Mouse (Mus musculus) ES-E14 (cell line): Measurements from ENCODE around the gene Hmgb1. TPM values are rescaled to one million over a fixed set of nuclear protein-coding genes. Genes with fewer than 3 reads are reported as not detected.

Experiments used
- DNase-seq: peaks from one replicate; pipeline ENCODE4 v3.0.0-alpha.2; 2013; ENCODE audit warnings: low read depth, low spot score
- H3K27ac ChIP-seq: 2 replicates; pipeline ENCODE4 v1.5.1; 2012; ENCODE audit warnings: low read depth, mild to moderate bottlenecking, low read length, moderate library complexity, mixed read lengths; ENCODE audit not compliant: poor library complexity, insufficient read depth, severe bottlenecking
- H3K36me3 ChIP-seq: 2 replicates; pipeline ENCODE4 v1.6.1; 2012; ENCODE audit warnings: mild to moderate bottlenecking, low read length, moderate library complexity, mixed read lengths; ENCODE audit not compliant: control insufficient read depth, poor library complexity, insufficient read depth, severe bottlenecking
- H3K4me1 ChIP-seq, 2 experiments: fragments of 150-350 bp in 1 of 2; sonication (generic) in 1 of 2; 2 replicates each; pipeline ENCODE4 v1.6.1; 2012; ENCODE audit warnings: low read length in 2 of 2, mild to moderate bottlenecking in 1 of 2, mixed read lengths in 1 of 2; ENCODE audit not compliant: control insufficient read depth in 2 of 2, insufficient read depth in 2 of 2, poor library complexity in 1 of 2
- H3K4me3 ChIP-seq, 2 experiments: fragments of 150-350 bp in 1 of 2; sonication (generic) in 1 of 2; 2 replicates each; pipeline ENCODE4 v1.5.1; 2012; ENCODE audit warnings: low read length in 2 of 2, low read depth in 1 of 2, mild to moderate bottlenecking in 1 of 2, mixed read lengths in 1 of 2; ENCODE audit not compliant: insufficient read depth in 1 of 2, poor library complexity in 1 of 2, severe bottlenecking in 1 of 2
- H3K9ac ChIP-seq: 2 replicates; pipeline ENCODE4 v1.6.1; 2012; ENCODE audit warnings: low read depth, mild to moderate bottlenecking, low read length, mixed read lengths; ENCODE audit not compliant: poor library complexity, insufficient read depth, severe bottlenecking
- H3K9me3 ChIP-seq: fragments of 150-350 bp; sonication (generic); 2 replicates; pipeline ENCODE4 v1.6.1; 2012; ENCODE audit warnings: low read depth, mild to moderate bottlenecking, low read length; ENCODE audit not compliant: control insufficient read depth, insufficient read depth
- CHD2 ChIP-seq: IDR thresholded peaks from 2 replicates; pipeline ENCODE4 v1.6.1; 2014; ENCODE audit warnings: mild to moderate bottlenecking, low read depth, low read length, inconsistent platforms
- HCFC1 ChIP-seq: IDR thresholded peaks from 2 replicates; pipeline ENCODE4 v1.6.1; 2012; ENCODE audit warnings: low read length, inconsistent platforms, borderline replicate concordance; ENCODE audit not compliant: insufficient read depth
- MAFK ChIP-seq: IDR thresholded peaks from 2 replicates; pipeline ENCODE4 v1.6.1; 2014; ENCODE audit warnings: mild to moderate bottlenecking, low read depth, low read length, inconsistent platforms; ENCODE audit not compliant: insufficient read depth
- ZC3H11A ChIP-seq: IDR thresholded peaks from 2 replicates; pipeline ENCODE4 v1.6.1; 2012; ENCODE audit warnings: low read depth, mild to moderate bottlenecking, inconsistent platforms, low read length, borderline replicate concordance
- ZNF384 ChIP-seq: IDR thresholded peaks from 2 replicates; pipeline ENCODE4 v1.6.1; 2012; ENCODE audit warnings: low read depth, low read length, inconsistent platforms
- in situ Hi-C, 2 experiments: fragments of 600-800 bp; cut with MboI; formaldehyde crosslinking; loops; one replicate each; pipeline ENCODE4 v1.15.1; 2025; ENCODE audit warnings: low sequenced_read_pairs in 2 of 2, inconsistent platforms in 1 of 2; ENCODE audit not compliant: unreplicated experiment in 2 of 2
- total RNA-seq: library from RNA; depleted of rRNA; stranded (reverse); fragments of 300-350 nt; gene quantifications from 2 replicates; pipeline ENCODE4 v1.2.3, GENCODE M21; 2012

Hmgb1 gene
- total RNA-seq, 1 experiment = 350 TPM

GRCm38 (mm10) chr5:149224666-149225065 lies 40.4 kb upstream of the Hmgb1 start:
- H3K4me1 ChIP-seq = peaks cover 0 to 2% of the 10 kb centered on the region in 2 experiments; a peak in 1 of 4 replicates
- H3K9me3 ChIP-seq = peaks cover 7% of the 10 kb centered on the region; the same call in 1 of the 2 replicates
- H3K36me3 ChIP-seq = peaks cover 2% of the 10 kb centered on the region; the same call in 1 of the 2 replicates
- TF ChIP-seq HCFC1 (no peak), ZNF384 (no peak), ZC3H11A (no peak), MAFK (no peak), CHD2 (no peak)
- no peak for DNase-seq
- no peak overlapping the region for H3K4me3 ChIP-seq
- in situ Hi-C loops = no loop called here
- no peak overlapping the region for H3K27ac ChIP-seq
- H3K9ac ChIP-seq = no peak overlapping the region

DNA sequence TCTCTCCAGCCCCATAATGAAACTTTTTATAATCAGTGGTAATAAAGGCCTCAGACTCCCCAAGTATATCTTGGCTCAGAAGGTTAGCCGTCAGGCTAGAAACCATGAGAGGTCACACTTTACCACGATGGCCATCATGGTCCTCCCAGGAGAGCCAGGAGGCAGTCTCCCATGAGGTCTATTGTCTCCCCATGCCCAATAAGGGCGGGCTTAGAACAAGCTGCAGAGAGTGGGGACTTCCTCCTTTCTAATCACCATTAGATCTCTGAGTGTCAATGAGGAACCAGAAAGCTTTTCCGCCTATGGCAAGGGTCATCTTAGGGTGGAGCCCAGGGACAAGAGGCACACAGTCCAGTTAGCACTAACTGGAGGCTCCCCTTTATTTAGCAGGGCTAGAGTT lies 37.1 kb upstream of the Hmgb1 start:
- no peak for TF ChIP-seq CHD2
- no peak for TF ChIP-seq MAFK
- no peak for TF ChIP-seq ZNF384
- no peak for TF ChIP-seq HCFC1
- no peak for TF ChIP-seq ZC3H11A

GRCm38 (mm10) chr5:149219493-149219892 lies 35.2 kb upstream of the Hmgb1 start:
- no peak for DNase-seq
- in situ Hi-C loops = no loop called here
- H3K36me3 ChIP-seq = peaks cover 22% of the 10 kb centered on the region

More for the DNA sequence above, 37.1 kb upstream of the Hmgb1 start:
- H3K9ac ChIP-seq = no peak overlapping the region
- H3K36me3 ChIP-seq = peaks cover 6% of the 10 kb centered on the region; the same call in 1 of the 2 replicates
- H3K4me3 ChIP-seq = no peak overlapping the region
- H3K27ac ChIP-seq = no peak overlapping the region
- H3K4me1 ChIP-seq = no peaks in the 10 kb centered on the region
- in situ Hi-C loops = no loop called here
- H3K9me3 ChIP-seq = peaks cover 17% of the 10 kb centered on the region
- no peak for DNase-seq

DNA sequence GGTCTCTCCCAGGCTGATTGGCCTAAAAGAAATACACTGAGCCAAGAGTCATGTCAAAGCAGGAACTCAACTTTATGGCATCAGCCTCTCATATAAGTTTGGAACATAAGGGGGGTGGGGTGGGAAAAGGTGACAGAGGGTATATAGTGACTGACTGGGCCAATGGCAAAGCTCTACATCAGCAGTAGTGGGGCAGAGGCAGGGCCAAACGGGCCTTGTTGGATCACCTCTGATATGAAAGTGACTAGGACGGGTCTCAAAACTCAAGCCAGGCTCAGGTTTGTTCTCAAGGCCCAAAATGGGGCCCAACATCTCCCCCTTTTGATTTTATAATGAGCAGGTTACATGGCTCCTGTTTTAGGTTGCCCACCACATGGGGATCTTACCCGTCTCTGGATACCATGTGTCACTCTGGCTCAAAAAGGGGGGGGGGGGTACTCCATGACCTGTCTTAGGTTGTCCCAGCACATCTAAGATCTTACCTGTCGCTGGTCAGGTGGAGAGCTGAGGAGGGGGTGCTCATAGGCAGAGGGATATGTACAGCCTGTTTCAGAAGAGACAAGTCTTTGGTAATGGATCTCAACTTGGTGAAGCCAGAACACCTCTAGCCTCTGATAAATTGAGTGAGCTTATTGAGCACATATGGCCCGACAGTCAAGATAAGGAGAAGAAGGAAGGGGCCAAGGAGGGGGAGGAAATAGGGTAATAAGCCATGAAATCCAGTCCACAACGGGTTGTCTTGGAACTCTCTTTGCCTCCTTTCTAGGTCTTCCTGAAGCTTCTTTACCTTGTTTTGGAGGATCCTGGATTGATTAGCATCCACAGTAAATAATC lies 33.5 kb upstream of the Hmgb1 start:
- no peak overlapping the region for H3K9ac ChIP-seq
- H3K4me3 ChIP-seq = no peak overlapping the region
- TF ChIP-seq ZC3H11A (no peak), MAFK (no peak), ZNF384 (no peak), HCFC1 (no peak), CHD2 (no peak)
- H3K36me3 ChIP-seq = peaks cover 37% of the 10 kb centered on the region
- DNase-seq = no peak
- peaks cover 17% of the 10 kb centered on the region for H3K9me3 ChIP-seq
- H3K27ac ChIP-seq = no peak overlapping the region
- no peaks in the 10 kb centered on the region for H3K4me1 ChIP-seq
- in situ Hi-C loops = no loop called here

More at GRCm38 (mm10) chr5:149219493-149219892, 35.2 kb upstream of the Hmgb1 start:
- TF ChIP-seq MAFK = no peak
- no peak for TF ChIP-seq ZNF384
- TF ChIP-seq ZC3H11A = no peak
- TF ChIP-seq HCFC1 = no peak
- no peak for TF ChIP-seq CHD2
- no peak overlapping the region for H3K27ac ChIP-seq
- no peak overlapping the region for H3K9ac ChIP-seq
- H3K9me3 ChIP-seq = peaks cover 17% of the 10 kb centered on the region
- H3K4me1 ChIP-seq = no peaks in the 10 kb centered on the region
- no peak overlapping the region for H3K4me3 ChIP-seq

DNA sequence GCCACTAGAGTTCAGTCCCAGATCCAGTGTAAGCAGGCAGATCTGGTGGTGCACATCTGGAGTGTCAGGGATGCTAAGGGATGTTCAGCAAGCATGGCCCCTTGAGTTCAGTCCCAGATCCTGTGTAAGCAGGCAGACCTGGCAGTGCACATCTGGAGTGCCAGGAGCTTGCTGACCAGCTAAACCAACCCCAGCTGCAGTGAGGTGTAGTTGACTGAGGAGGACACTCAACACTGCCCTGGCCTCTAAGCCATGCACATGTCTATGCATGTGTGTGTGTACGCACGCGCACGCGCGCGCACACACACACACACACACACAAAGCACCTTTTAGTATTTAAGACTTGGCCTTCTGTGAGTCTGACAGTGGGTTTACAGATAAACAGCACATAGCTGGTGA lies 31.3 kb upstream of the Hmgb1 start:
- TF ChIP-seq CHD2 (no peak), ZNF384 (no peak), MAFK (no peak), HCFC1 (no peak), ZC3H11A (no peak)
- peaks cover 50% of the 10 kb centered on the region for H3K36me3 ChIP-seq
- peaks cover 15% of the 10 kb centered on the region for H3K9me3 ChIP-seq
- H3K9ac ChIP-seq = no peak overlapping the region
- in situ Hi-C loops = no loop called here
- H3K4me1 ChIP-seq = no peaks in the 10 kb centered on the region
- no peak overlapping the region for H3K4me3 ChIP-seq
- no peak for DNase-seq
- no peak overlapping the region for H3K27ac ChIP-seq
